Mouse (Mus musculus) gastrocnemius, postnatal 36 days (tissue): ENCODE data around the gene Apool. TPM values are rescaled to one million over a fixed set of nuclear protein-coding genes. Genes with fewer than 3 reads are reported as not detected.
A peak's percentile ranks its signal among the peaks of the same experiment; 100 is the strongest.
"Not testable (repeated sequence)": the region's sequence is repeated elsewhere in the genome, so short reads cannot be mapped to it uniquely, and the experiment has no call there.

ENCODE experiments used
- DNase-seq, 2 experiments: peaks; one replicate each; pipeline ENCODE4 v3.0.0; 2022
- intact Hi-C: fragments of 180-260 bp; cut with DNase I; formaldehyde crosslinking; loops from one replicate; pipeline ENCODE4 v1.15.1; 2025
- long read RNA-seq, 2 experiments: library from polyadenylated mRNA; stranded (forward); transcript quantifications; one replicate each; pipeline ENCODE4 v2.0.0; 2021
- total RNA-seq, 2 experiments: library from RNA; stranded (reverse); gene quantifications; 2 replicates each; pipeline ENCODE4 v1.2.3; 2021

Gene Apool
- total RNA-seq, result 10 to 100 TPM; 43.1 to 43.2 TPM
- long read RNA-seq, experiment 1, transcript Apool-201 (9 exons, 1,359 nt), result major isoform, 47 of 58 reads
- long read RNA-seq, experiment 1, partial matches to known transcripts, result 7 of 58 reads
- long read RNA-seq, experiment 1, other reads (novel, unspliced or antisense), result 4 of 58 reads
- long read RNA-seq, experiment 2, transcript Apool-201 (9 exons, 1,359 nt), result major isoform, 55 of 64 reads
- long read RNA-seq, experiment 2, partial matches to known transcripts, result 7 of 64 reads
- long read RNA-seq, experiment 2, other reads (novel, unspliced or antisense), result 2 of 64 reads

- intact Hi-C loops, result no loop called here
- peak; percentile 78 to 79 for DNase-seq
Observed at GRCm38 (mm10) chrX:112310804-112311530, at the start of gene Apool. Apool (plus strand) TSS chrX:112311334.

- intact Hi-C loops, result no loop called here
- DNase-seq, result no peak
Observed at GRCm38 (mm10) chrX:112273550-112273949, 37.6 kb upstream of the Apool start.

GRCm38 (mm10) chrX:112311531-112311887 is 375 bp downstream of the Apool start:
- intact Hi-C loops, result no loop called here

GRCm38 (mm10) chrX:112312094-112312493 is 960 bp downstream of the Apool start:
- intact Hi-C loops, result no loop called here
- DNase-seq, result no peak

More at GRCm38 (mm10) chrX:112311531-112311887, 375 bp downstream of the Apool start:
- no peak for DNase-seq

GRCm38 (mm10) chrX:112320273-112320672 is 9.1 kb downstream of the Apool start:
- no peak for DNase-seq
- intact Hi-C loops, result no loop called here

GRCm38 (mm10) chrX:112339486-112339885 is 28.4 kb downstream of the Apool start:
- DNase-seq, result no peak
- intact Hi-C loops, result no loop called here

GRCm38 (mm10) chrX:112347467-112348394 is 36.6 kb downstream of the Apool start:
- intact Hi-C loops, result loop anchor here (10.0 kb wide), 1 partner anchor 433 kb away; no protein-coding TSS in a partner anchor

GRCm38 (mm10) chrX:112348395-112348791 is 37.3 kb downstream of the Apool start:
- DNase-seq, result no peak
- intact Hi-C loops, result loop anchor here (10.0 kb wide), 1 partner anchor 434 kb away; no protein-coding TSS in a partner anchor

More at GRCm38 (mm10) chrX:112347467-112348394, 36.6 kb downstream of the Apool start:
- DNase-seq, result no peak

- intact Hi-C loops, result no loop called here
- no peak for DNase-seq
Observed at GRCm38 (mm10) chrX:112368426-112368825, 57.3 kb downstream of the Apool start.

- peak; percentile 8 to 45 for DNase-seq
- intact Hi-C loops, result not testable (repeated sequence)
Observed at GRCm38 (mm10) chrX:112370577-112371410, 59.7 kb downstream of the Apool start.

- DNase-seq, result no peak
- intact Hi-C loops, result no loop called here
Observed at GRCm38 (mm10) chrX:112406679-112407078, 95.5 kb downstream of the Apool start, which contains the start of gene Satl1. Satl1 (minus strand) TSS chrX:112406779.

- intact Hi-C loops, result no loop called here
- DNase-seq, result no peak
Observed at GRCm38 (mm10) chrX:112412309-112412708, 101.2 kb downstream of the Apool start.

Other genes starting within 250 kb of the Apool start
- gene 4933403O08Rik, start 72.3 kb upstream of the Apool start, total RNA-seq, result not detected
- gene Satl1, start 95.4 kb downstream of the Apool start, total RNA-seq, result not detected
- gene 2010106E10Rik, start 183.9 kb downstream of the Apool start, total RNA-seq, result not detected